Mouse (Mus musculus): ENCODE results near the gene Aacs.

Aacs gene

GRCm38 (mm10) chr5:125491107-125491506 is 15.5 kb downstream of the Aacs start:
- in situ Hi-C loops (cut with MboI; ENCODE audit: low sequenced_read_pairs): no loop called here

DNA sequence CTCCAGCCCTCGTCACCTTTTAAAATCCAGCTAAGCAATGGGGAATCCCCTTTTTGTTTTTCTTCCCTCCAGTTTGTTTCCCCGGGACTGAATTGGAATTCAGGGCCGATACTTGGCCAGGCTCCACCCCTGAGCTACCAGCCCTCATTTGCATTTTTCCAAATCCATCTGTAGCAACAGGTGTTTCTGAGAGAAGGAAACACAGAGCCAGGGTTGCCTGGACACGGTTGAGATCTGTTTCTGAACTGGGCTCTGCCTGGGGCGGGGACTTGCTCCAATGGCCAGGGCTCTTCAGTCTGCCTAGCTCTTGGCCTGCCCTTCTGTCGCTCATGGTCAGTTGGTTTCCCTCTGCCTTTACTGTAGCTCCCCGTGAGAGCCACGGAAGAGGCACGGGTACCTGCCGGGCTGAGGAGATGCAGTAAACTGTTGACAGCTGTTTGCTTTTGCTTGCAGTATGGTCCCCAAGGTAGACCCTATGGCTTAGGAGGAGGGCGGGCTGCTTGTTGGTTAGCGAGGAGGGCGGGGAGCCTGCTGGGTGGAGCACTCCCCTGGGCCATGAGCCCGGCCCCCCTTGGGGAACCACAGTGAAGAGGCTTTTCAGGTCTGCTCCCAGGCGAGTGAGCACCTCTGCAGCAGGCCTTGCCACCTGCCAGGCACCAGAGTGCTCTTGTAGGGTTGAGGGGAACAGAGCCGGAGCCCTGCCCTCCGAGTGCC is 16.9 kb downstream of the Aacs start:
- in situ Hi-C loops (cut with MboI; ENCODE audit: low sequenced_read_pairs): no loop called here

DNA sequence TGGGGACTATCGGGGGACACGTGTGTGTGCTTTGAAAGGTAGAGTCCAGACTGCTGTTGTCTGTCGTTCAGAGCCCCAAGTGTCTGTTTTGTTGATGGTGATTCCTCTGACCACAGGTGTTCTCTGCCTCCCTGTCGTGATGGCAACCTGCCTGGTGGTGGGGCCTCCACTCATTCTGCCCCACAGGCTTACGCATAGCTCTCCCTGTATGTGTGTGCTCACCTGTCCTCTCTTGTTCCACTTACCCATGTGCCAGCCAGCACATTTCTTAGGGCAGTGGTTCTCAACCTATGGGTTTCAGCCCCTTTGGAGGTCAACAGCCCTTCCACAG is 17.4 kb downstream of the Aacs start:
- in situ Hi-C loops (cut with MboI; ENCODE audit: low sequenced_read_pairs): no loop called here

GRCm38 (mm10) chr5:125495655-125496054 is 20.0 kb downstream of the Aacs start:
- in situ Hi-C loops (cut with MboI; ENCODE audit: low sequenced_read_pairs): no loop called here

DNA sequence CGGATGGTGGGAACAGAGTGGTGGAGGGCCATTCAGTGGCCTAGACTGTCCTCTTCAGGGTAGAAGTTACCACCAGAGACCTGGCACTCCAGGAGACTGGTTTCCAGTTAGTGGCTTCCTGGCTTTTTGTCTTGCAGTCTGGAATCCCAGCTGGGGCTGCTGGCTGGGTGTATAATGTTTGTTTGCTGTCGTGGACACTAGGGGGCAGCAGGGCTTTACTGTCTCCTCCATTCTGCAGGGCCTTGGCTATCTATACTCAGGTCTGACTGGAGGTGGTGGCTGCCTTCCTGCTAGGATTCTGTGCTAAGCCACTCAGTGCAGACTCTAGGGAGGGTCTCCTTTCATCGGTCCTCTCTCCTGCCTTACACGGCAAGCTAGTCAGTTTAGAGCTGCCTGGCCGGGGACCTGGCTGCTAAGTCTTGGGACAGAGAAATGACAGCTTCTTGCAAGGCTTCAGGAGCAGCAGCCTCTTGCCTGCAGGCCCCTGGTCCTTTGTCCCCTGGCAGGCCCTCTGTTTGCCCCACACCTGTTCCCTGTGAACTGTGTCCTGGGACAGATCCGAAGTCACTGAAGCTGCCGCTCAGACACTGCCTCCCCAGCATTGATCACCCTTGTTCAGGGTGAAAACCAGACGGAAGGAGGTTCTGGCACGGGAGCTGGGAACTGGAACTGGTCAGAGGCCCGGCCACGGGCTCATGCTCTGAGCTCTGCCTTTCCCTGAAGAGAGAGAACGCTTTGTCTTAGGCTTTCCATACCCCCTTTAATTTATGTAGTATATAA is 22.4 kb downstream of the Aacs start:
- in situ Hi-C loops (cut with MboI; ENCODE audit: low sequenced_read_pairs): no loop called here

- in situ Hi-C loops (cut with MboI; ENCODE audit: low sequenced_read_pairs): no loop called here
These were observed 25.9 kb downstream of the Aacs start for GRCm38 (mm10) chr5:125501505-125501904.

- in situ Hi-C loops (cut with MboI; ENCODE audit: low sequenced_read_pairs): no loop called here
These were observed 26.6 kb downstream of the Aacs start for GRCm38 (mm10) chr5:125502186-125502585.

DNA sequence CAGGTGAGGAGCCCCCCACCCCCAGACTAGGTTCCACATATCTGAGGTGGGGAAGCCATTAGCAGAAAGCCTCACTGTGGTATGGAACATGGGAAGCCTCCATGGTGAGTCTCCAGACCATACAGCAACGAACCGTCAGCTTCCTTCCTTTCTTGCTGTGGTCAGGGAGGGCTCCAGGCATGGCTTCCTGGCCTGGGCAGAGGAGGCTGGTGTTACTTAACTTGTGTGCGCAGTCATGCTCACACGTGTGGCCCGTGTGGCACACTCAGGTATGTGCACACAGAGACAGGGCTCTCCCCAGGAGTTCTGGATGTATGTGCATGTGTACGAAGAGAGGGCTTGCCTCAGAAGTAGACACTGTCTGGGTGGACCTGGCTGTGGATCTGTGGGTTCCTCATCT is 28.0 kb downstream of the Aacs start:
- in situ Hi-C loops (cut with MboI; ENCODE audit: low sequenced_read_pairs): no loop called here

DNA sequence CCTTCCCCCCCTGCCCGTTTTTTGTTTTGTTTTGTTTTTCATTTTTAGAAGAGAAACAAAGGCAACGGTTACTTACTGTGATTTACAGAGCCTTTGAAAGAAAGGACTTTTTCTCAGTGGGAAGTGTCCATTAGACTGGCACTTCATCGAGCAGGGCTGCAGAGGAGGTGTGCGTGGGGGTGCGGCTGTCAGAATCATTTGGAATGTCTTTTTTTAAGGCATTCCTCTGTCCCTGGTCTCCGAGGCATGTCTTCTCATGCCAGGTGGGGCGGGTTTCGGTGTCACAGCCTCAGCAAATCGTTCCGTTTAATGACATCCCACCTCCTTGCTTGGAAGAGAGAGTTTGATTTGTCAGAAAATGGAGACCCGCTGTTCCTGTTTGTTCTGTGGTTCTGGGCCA is 29.1 kb downstream of the Aacs start:
- in situ Hi-C loops (cut with MboI; ENCODE audit: low sequenced_read_pairs): no loop called here

DNA sequence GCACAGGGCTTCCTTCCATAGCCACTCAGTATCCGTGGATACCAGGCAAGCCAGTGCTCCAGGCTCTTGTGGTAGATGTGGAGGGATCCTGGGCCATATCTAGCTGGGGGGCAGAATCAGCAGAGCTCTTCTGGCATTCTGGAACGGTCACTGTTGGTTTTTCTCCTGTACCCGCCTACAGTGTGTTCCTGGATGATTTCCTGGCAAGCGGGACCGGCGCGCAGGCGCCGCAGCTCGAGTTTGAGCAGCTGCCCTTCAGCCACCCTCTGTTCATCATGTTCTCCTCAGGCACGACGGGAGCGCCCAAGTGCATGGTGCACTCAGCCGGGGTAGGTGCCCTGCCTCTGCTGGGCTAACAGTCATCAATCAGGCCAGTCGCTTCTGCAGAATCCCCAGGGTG is 30.4 kb downstream of the Aacs start:
- in situ Hi-C loops (cut with MboI; ENCODE audit: low sequenced_read_pairs): no loop called here

GRCm38 (mm10) chr5:125507582-125507981 is 32.0 kb downstream of the Aacs start:
- in situ Hi-C loops (cut with MboI; ENCODE audit: low sequenced_read_pairs): no loop called here

GRCm38 (mm10) chr5:125508006-125508405 is 32.4 kb downstream of the Aacs start:
- in situ Hi-C loops (cut with MboI; ENCODE audit: low sequenced_read_pairs): no loop called here

DNA sequence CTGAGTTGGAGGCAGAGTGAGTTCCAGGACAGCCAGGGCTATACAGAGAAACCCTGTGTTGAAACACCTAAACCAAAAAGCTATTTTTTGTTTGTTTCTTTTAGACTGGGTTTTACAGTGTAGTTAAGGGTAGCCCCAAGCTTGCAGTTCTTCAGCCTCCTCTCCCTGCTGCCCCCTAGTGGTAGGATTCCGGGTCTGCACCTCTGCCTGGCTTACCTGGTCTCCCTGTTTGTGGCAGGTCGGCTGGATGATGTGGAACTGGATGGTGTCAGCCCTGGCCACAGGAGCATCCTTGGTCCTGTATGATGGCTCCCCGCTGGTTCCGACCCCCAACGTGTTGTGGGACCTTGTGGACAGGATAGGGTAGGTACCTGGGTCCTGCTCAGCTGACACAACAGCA is 33.9 kb downstream of the Aacs start:
- in situ Hi-C loops (cut with MboI; ENCODE audit: low sequenced_read_pairs): no loop called here

DNA sequence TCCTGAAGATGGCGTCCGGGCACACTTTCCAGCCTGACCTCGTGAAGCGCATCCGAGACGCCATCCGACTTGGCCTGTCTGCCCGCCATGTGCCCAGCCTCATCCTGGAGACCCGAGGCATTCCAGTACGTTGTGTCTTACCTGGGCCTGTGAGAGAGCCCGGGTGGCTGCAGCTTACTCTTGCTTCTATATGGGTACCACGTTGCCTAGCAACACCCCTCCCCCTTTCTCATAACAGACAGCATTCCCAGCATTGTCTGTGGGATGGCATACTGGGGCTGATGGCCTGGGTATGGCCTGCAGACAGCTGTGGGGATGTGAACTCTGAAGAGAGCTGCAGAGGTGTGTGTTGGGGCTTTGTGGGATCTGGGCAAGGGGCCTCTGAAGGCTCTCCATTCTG is 39.4 kb downstream of the Aacs start:
- in situ Hi-C loops (cut with MboI; ENCODE audit: low sequenced_read_pairs): no loop called here

- in situ Hi-C loops (cut with MboI; ENCODE audit: low sequenced_read_pairs): no loop called here
These were observed 43.0 kb downstream of the Aacs start for GRCm38 (mm10) chr5:125518640-125519039.

- in situ Hi-C loops (cut with MboI; ENCODE audit: low sequenced_read_pairs): no loop called here
These were observed 45.4 kb downstream of the Aacs start for GRCm38 (mm10) chr5:125520930-125521590.

- in situ Hi-C loops (cut with MboI; ENCODE audit: low sequenced_read_pairs): no loop called here
These were observed 47.7 kb downstream of the Aacs start for GRCm38 (mm10) chr5:125523361-125523760.

GRCm38 (mm10) chr5:125525516-125525915 is 49.9 kb downstream of the Aacs start:
- in situ Hi-C loops (cut with MboI; ENCODE audit: low sequenced_read_pairs): no loop called here

DNA sequence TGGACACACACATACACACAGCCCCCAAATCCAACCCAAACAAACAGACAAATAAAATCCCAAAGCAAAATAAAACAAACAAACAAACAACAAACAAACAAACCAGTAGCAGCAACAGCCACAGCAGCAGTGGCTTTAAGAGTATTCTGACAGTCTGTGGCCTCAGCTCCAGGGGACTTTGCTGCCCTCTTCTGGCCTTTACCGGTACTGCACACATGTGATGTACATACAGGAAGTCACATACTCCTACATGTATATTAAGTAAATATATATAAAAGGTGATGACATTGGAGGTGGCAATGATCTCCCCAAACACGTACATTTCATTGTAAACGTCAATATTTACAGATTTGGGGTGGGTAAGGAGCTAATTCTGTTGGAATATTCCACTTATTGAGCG is 50.9 kb downstream of the Aacs start:
- in situ Hi-C loops (cut with MboI; ENCODE audit: low sequenced_read_pairs): no loop called here

DNA sequence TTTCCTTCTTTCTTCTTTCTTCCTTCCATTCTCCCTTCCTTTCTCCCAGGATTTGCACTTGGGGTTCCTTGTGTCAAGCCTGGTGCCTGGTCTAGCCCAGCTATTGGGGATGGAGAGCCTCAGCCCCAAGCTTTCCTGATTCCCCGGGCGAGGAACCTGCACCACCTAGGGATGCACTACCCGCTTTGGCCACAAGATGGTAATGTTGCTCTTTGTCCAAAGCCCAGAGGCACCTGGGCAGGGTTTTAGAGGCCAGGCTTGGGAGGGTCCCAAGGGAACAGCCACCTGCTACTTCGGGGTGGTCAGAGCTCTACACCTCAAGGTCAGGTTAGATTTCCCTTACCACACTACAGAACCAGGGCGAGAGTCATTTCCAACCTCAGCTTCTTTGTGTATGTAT is 53.5 kb downstream of the Aacs start:
- in situ Hi-C loops (cut with MboI; ENCODE audit: low sequenced_read_pairs): no loop called here

DNA sequence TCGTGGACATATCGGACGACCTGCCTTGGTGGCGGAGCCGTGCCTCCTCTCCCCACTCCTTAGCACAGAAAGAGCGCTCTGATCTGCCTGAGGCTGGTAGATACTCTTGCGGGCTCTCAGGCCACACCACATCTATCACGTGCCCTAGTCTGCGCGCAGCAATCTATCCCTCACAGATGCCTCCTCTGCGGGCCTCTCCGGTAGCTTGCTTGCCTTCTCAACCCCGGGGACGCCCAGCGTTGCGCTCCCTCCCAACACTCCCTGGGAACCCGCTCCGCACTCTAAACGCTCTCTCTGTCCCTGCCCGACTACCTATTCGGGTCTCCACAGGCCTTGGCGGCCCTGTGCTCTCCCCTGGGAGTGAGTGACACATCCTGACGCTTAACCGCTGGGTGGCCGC is 56.0 kb downstream of the Aacs start, which contains the start of gene Tmem132b:
Tmem132b (plus strand) TSS at position 141 of the 400 bp plus-strand sequence.
- in situ Hi-C loops (cut with MboI; ENCODE audit: low sequenced_read_pairs): no loop called here

GRCm38 (mm10) chr5:125532191-125532544 is 56.6 kb downstream of the Aacs start:
- in situ Hi-C loops (cut with MboI; ENCODE audit: low sequenced_read_pairs): no loop called here

All from CH12F3 (cell line).